Mouse (Mus musculus) lung, postnatal 0 days (tissue): ENCODE measurements around the gene Snn.

ENCODE experiments used
- CTCF ChIP-seq: IDR thresholded peaks from 2 replicates; pipeline ENCODE4 v1.5.1; 2016; ENCODE audit warnings: antibody characterized with exemption, mild to moderate bottlenecking
- EP300 ChIP-seq: IDR thresholded peaks from 2 replicates; pipeline ENCODE4 v1.6.1; 2016; ENCODE audit warnings: antibody characterized with exemption, mild to moderate bottlenecking, control low read depth

GRCm38 (mm10) chr16:11046437-11046836, 14.3 kb upstream of the Snn start:
- TF ChIP-seq CTCF: no peak
- peak; percentile 51; the same call in 1 of the 2 replicates for TF ChIP-seq EP300
